Mouse (Mus musculus) erythroblast, embryonic 14.5 days (primary cell): ENCODE data around the gene Rnaset2b. TPM values are rescaled to one million over a fixed set of nuclear protein-coding genes. Genes with fewer than 3 reads are reported as not detected.
"Not testable (repeated sequence)": the region's sequence is repeated elsewhere in the genome, so short reads cannot be mapped to it uniquely, and the experiment has no call there.

Experiments used
- H3K27me3 ChIP-seq: 2 replicates; pipeline ENCODE4 v1.6.1; 2012; ENCODE audit warnings: inconsistent platforms; ENCODE audit not compliant: control insufficient read depth
- H3K36me3 ChIP-seq: 2 replicates; pipeline ENCODE4 v1.6.1; 2012; ENCODE audit warnings: mild to moderate bottlenecking, inconsistent platforms; ENCODE audit not compliant: control insufficient read depth
- H3K4me1 ChIP-seq: 2 replicates; pipeline ENCODE4 v1.6.1; 2012; ENCODE audit warnings: inconsistent platforms; ENCODE audit not compliant: control insufficient read depth
- H3K4me3 ChIP-seq: replicated peaks from 2 replicates; pipeline ENCODE3; 2012; ENCODE audit warnings: moderate library complexity, mild to moderate bottlenecking, inconsistent platforms
- H3K9me3 ChIP-seq: 2 replicates; pipeline ENCODE4 v1.6.1; 2012; ENCODE audit warnings: low read length, inconsistent platforms, mixed read lengths; ENCODE audit not compliant: control insufficient read depth
- polyA plus RNA-seq: library from polyadenylated mRNA; stranded (reverse); fragments of >175 nt; gene quantifications from 2 replicates; pipeline ENCODE4 v1.2.3, GENCODE M21; 2012

Rnaset2b gene
- polyA plus RNA-seq, 1 experiment = 5.6 TPM

GRCm38 (mm10) chr17:6967673-6968072 lies 2.8 kb upstream of the Rnaset2b start:
- not testable (repeated sequence) for H3K4me1 ChIP-seq, H3K27me3 ChIP-seq, H3K36me3 ChIP-seq, H3K4me3 ChIP-seq, H3K9me3 ChIP-seq

GRCm38 (mm10) chr17:6971238-6971637 lies 804 bp downstream of the Rnaset2b start:
- not testable (repeated sequence) for H3K36me3 ChIP-seq, H3K4me1 ChIP-seq, H3K4me3 ChIP-seq, H3K27me3 ChIP-seq, H3K9me3 ChIP-seq

- H3K9me3 ChIP-seq, H3K4me1 ChIP-seq, H3K36me3 ChIP-seq, H3K27me3 ChIP-seq, H3K4me3 ChIP-seq: not testable (repeated sequence)
Observed at GRCm38 (mm10) chr17:6972836-6973396, 2.5 kb downstream of the Rnaset2b start.

GRCm38 (mm10) chr17:6974985-6975384 lies 4.6 kb downstream of the Rnaset2b start:
- H3K9me3 ChIP-seq = not testable (repeated sequence)

GRCm38 (mm10) chr17:6978287-6979248 lies 8.1 kb downstream of the Rnaset2b start, which contains the start of gene Gm49721:
Gene Gm49721 (plus strand): TSS chr17:6978904.
- not testable (repeated sequence) for H3K27me3 ChIP-seq, H3K36me3 ChIP-seq, H3K9me3 ChIP-seq, H3K4me1 ChIP-seq, H3K4me3 ChIP-seq

More at GRCm38 (mm10) chr17:6974985-6975384, 4.6 kb downstream of the Rnaset2b start:
- not testable (repeated sequence) for H3K36me3 ChIP-seq, H3K4me1 ChIP-seq, H3K4me3 ChIP-seq, H3K27me3 ChIP-seq

- H3K4me3 ChIP-seq, H3K36me3 ChIP-seq, H3K27me3 ChIP-seq, H3K9me3 ChIP-seq, H3K4me1 ChIP-seq: not testable (repeated sequence)
Observed at GRCm38 (mm10) chr17:6979380-6979779, 8.9 kb downstream of the Rnaset2b start.

GRCm38 (mm10) chr17:6980144-6980543 lies 9.7 kb downstream of the Rnaset2b start:
- not testable (repeated sequence) for H3K4me3 ChIP-seq, H3K9me3 ChIP-seq, H3K4me1 ChIP-seq, H3K36me3 ChIP-seq, H3K27me3 ChIP-seq

- not testable (repeated sequence) for H3K4me3 ChIP-seq, H3K27me3 ChIP-seq, H3K9me3 ChIP-seq, H3K36me3 ChIP-seq, H3K4me1 ChIP-seq
Observed at GRCm38 (mm10) chr17:6986118-6986517, 15.7 kb downstream of the Rnaset2b start.

- H3K27me3 ChIP-seq, H3K36me3 ChIP-seq, H3K9me3 ChIP-seq, H3K4me1 ChIP-seq, H3K4me3 ChIP-seq: not testable (repeated sequence)
Observed at GRCm38 (mm10) chr17:6995504-6995903, 25.1 kb downstream of the Rnaset2b start.

GRCm38 (mm10) chr17:6996826-6997225 lies 26.4 kb downstream of the Rnaset2b start:
- H3K9me3 ChIP-seq, H3K4me3 ChIP-seq, H3K4me1 ChIP-seq, H3K27me3 ChIP-seq, H3K36me3 ChIP-seq: not testable (repeated sequence)

- not testable (repeated sequence) for H3K9me3 ChIP-seq, H3K36me3 ChIP-seq, H3K4me3 ChIP-seq, H3K4me1 ChIP-seq, H3K27me3 ChIP-seq
Observed at GRCm38 (mm10) chr17:6997778-6998490, 27.5 kb downstream of the Rnaset2b start.

GRCm38 (mm10) chr17:7001790-7002585 lies 31.6 kb downstream of the Rnaset2b start:
- H3K27me3 ChIP-seq, H3K36me3 ChIP-seq, H3K4me3 ChIP-seq, H3K4me1 ChIP-seq, H3K9me3 ChIP-seq: not testable (repeated sequence)

GRCm38 (mm10) chr17:7003392-7003791 lies 33.0 kb downstream of the Rnaset2b start:
- not testable (repeated sequence) for H3K4me3 ChIP-seq, H3K9me3 ChIP-seq, H3K4me1 ChIP-seq, H3K36me3 ChIP-seq, H3K27me3 ChIP-seq

- not testable (repeated sequence) for H3K4me1 ChIP-seq, H3K36me3 ChIP-seq, H3K4me3 ChIP-seq, H3K27me3 ChIP-seq, H3K9me3 ChIP-seq
Observed at GRCm38 (mm10) chr17:7005646-7006045, 35.2 kb downstream of the Rnaset2b start.
